Mouse (Mus musculus): ENCODE data around the gene Gnai1. TPM values are rescaled to one million over a fixed set of nuclear protein-coding genes. Genes with fewer than 3 reads are reported as not detected.

The Gnai1 gene
- total RNA-seq, 1 experiment from 2014 or later, result 1.2 TPM

- ATAC-seq (replicated peaks in 1 of 2; ENCODE audit: insufficient read depth in 1 of 2, low FRiP score in 2 of 2, low TSS enrichment in 1 of 2, low read depth in 1 of 2, poor library complexity in 2 of 2, severe bottlenecking in 2 of 2), result 0 out of 4 replicates have a peak, but pooled peaks of 1 of the 2 experiments have one; percentile 27
Observed at GRCm38 (mm10) chr5:18307229-18307804, 52.8 kb downstream of the Gnai1 start.

DNA sequence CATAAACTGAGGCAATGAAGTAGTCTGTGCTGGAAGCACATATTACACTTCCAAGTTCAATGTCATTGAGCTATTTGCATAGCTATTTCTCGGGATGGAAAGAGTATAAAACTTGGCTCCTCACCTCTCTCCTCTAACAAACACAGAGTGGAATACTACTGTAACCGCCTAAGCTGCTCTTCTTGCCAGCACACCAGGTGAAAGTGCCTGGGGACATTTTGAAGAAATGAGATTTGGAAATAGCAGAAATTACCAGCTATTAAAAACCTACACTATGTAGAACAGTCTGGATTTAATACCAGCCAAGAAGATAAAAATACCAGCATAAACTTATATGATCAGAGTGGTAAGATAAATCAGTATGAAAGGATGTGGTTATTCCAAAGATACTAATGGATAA is 63.6 kb downstream of the Gnai1 start:
- no peak for ATAC-seq (replicated peaks in 1 of 2; ENCODE audit: insufficient read depth in 1 of 2, low FRiP score in 2 of 2, low TSS enrichment in 1 of 2, low read depth in 1 of 2, poor library complexity in 2 of 2, severe bottlenecking in 2 of 2)

- ATAC-seq (replicated peaks in 1 of 2; ENCODE audit: insufficient read depth in 1 of 2, low FRiP score in 2 of 2, low TSS enrichment in 1 of 2, low read depth in 1 of 2, poor library complexity in 2 of 2, severe bottlenecking in 2 of 2), result no peak
Observed at GRCm38 (mm10) chr5:18292744-18293143, 67.4 kb downstream of the Gnai1 start.

DNA sequence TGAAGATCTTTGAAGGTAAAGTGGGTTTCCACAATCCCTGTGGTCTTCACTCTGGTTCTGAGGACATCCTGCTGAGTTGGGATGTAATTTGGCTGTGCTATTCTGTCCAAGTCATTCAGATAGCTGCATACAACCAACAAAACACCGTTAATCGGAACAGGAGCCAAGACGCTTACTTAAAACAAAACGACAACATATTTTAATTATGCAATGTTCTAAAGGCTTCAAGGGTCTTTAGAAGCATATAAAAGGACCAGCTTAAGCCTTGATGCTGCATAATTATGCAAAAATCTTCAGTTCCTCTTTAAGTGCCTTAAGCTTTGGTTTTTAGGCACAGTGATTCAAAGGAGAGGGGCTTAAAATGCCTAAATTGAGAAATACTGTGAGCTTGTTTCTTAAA is 70.6 kb downstream of the Gnai1 start:
- no peak for ATAC-seq (replicated peaks in 1 of 2; ENCODE audit: insufficient read depth in 1 of 2, low FRiP score in 2 of 2, low TSS enrichment in 1 of 2, low read depth in 1 of 2, poor library complexity in 2 of 2, severe bottlenecking in 2 of 2)

GRCm38 (mm10) chr5:18288694-18289093 is 71.5 kb downstream of the Gnai1 start:
- ATAC-seq (replicated peaks in 1 of 2; ENCODE audit: insufficient read depth in 1 of 2, low FRiP score in 2 of 2, low TSS enrichment in 1 of 2, low read depth in 1 of 2, poor library complexity in 2 of 2, severe bottlenecking in 2 of 2), result no peak

DNA sequence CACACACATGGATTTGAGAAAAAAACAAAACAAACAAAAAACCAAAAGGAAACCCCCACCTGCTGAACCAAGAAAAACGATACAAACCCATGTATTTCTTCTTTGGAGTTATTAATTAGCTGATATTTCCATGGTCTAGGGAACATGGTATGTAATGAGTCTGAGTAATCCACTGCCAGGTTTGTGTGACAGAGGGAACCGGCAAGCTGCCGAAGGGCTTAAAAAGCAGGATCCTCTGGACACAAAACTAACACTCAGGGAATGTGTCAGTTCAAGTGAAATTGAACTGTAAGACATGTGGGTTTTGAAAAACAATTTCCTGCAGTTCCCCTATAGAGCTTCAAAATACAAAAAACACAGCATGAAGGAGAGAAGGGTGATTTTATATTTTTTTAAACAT is 72.1 kb downstream of the Gnai1 start:
- no peak for ATAC-seq (replicated peaks in 1 of 2; ENCODE audit: insufficient read depth in 1 of 2, low FRiP score in 2 of 2, low TSS enrichment in 1 of 2, low read depth in 1 of 2, poor library complexity in 2 of 2, severe bottlenecking in 2 of 2)

DNA sequence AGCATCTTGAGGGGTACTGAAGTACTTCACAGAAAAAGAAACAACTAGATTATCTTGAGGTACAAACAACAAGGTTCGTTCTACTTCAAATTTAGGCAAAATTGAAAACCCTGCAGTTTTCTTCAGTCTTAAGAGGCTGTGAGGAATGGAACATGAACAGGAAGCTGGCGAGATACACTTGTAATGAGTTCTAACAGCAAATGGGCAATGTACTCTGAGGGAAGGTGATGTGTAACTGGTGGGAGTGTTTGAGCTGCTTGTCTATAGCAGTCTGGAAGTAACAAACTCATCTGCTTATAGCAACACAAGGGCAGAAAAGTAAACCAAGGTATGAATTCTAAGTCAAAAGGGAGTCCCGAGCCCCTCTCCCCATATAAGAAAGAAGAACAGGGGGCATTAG is 78.1 kb downstream of the Gnai1 start:
- ATAC-seq (replicated peaks in 1 of 2; ENCODE audit: insufficient read depth in 1 of 2, low FRiP score in 2 of 2, low TSS enrichment in 1 of 2, low read depth in 1 of 2, poor library complexity in 2 of 2, severe bottlenecking in 2 of 2), result no peak

DNA sequence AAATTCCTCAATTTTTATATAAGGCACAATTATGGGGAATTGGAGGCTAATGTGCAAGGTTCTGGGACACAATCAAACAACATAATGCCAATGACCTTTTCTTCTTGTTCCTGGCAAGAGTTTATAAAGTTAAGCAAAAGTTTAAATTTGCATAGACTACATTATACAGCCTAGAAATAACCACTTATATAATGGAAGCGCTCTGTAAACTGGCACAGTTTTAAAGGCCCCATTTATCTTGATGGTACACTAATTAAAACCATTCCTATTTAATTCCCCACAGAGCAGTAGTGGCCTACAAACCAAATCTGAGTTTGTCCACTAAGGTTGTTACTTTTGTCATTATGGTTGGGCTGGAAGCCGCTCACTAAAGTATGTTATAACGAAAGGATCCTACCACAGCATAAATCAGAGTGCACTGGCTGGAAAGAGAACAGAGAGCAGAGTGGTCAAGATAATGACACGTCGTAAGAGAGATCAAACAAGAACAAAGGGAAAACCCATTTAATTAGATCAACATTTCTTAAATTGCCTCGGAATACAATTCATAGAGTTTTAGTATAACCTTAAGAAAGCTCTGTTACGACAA is 85.7 kb downstream of the Gnai1 start:
- ATAC-seq (replicated peaks in 1 of 2; ENCODE audit: insufficient read depth in 1 of 2, low FRiP score in 2 of 2, low TSS enrichment in 1 of 2, low read depth in 1 of 2, poor library complexity in 2 of 2, severe bottlenecking in 2 of 2), result no peak

GRCm38 (mm10) chr5:18273291-18274284 is 86.6 kb downstream of the Gnai1 start:
- ATAC-seq (replicated peaks in 1 of 2; ENCODE audit: insufficient read depth in 1 of 2, low FRiP score in 2 of 2, low TSS enrichment in 1 of 2, low read depth in 1 of 2, poor library complexity in 2 of 2, severe bottlenecking in 2 of 2), result no peak

- no peak for ATAC-seq (replicated peaks in 1 of 2; ENCODE audit: insufficient read depth in 1 of 2, low FRiP score in 2 of 2, low TSS enrichment in 1 of 2, low read depth in 1 of 2, poor library complexity in 2 of 2, severe bottlenecking in 2 of 2)
Observed at GRCm38 (mm10) chr5:18250379-18251017, 109.7 kb downstream of the Gnai1 start.

DNA sequence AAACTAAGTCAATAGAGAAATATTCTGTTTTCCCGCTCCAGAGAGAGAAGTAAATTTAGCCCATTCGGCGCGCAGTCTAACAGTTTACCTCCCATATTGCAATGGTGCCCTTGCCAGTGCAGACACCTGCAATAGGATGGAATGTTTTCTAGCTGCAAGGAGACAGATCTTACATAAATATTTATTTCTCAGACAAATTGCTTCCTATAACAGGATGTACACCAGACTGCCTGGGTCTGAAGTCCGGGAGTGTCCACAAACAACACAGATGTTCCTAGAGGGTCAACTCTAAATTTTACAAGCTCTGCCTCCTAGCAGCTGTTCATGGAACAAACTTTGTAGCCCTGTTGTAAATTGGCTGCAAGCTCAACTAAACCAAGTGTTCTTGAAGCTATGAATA is 111.0 kb downstream of the Gnai1 start:
- ATAC-seq (replicated peaks in 1 of 2; ENCODE audit: insufficient read depth in 1 of 2, low FRiP score in 2 of 2, low TSS enrichment in 1 of 2, low read depth in 1 of 2, poor library complexity in 2 of 2, severe bottlenecking in 2 of 2), result no peak

DNA sequence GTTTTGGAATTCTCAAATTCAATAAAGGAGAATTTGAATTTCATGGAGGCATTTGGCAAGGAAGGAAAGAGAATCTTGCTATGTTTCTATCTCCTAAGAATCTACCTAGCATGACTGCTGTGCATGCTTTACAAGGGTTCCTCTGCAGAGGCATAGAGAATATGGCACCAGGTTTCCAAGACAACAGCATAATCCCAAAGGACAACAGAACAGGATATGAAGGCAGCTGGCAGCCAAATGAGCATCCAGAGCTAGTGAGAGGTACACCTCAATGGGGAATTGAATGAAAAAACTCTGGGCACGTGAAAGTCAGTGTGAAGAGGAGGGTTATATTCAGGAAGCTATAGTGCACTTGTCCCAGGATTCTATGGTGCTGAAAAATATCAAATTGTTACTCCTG is 130.8 kb downstream of the Gnai1 start:
- no peak for ATAC-seq (replicated peaks in 1 of 2; ENCODE audit: insufficient read depth in 1 of 2, low FRiP score in 2 of 2, low TSS enrichment in 1 of 2, low read depth in 1 of 2, poor library complexity in 2 of 2, severe bottlenecking in 2 of 2)

DNA sequence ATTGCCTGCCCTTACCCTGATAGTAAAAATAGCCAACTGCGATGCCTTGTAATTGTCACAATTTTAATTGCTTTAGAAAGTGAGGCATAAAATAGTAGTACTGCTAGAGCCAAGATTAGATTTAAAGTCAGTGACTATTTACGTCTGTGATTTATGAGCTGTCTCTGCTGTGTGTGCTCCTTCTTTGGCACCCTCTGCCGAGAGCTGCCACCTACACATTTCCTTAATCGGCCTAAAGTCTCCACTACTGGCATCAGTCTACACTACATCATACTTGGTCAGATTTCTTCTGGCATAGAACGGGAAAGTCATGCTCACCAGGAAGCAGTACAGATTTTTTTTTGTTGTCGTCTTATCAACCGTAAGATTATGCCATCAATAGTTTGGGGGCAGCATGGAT is 131.3 kb downstream of the Gnai1 start:
- no peak for ATAC-seq (replicated peaks in 1 of 2; ENCODE audit: insufficient read depth in 1 of 2, low FRiP score in 2 of 2, low TSS enrichment in 1 of 2, low read depth in 1 of 2, poor library complexity in 2 of 2, severe bottlenecking in 2 of 2)

DNA sequence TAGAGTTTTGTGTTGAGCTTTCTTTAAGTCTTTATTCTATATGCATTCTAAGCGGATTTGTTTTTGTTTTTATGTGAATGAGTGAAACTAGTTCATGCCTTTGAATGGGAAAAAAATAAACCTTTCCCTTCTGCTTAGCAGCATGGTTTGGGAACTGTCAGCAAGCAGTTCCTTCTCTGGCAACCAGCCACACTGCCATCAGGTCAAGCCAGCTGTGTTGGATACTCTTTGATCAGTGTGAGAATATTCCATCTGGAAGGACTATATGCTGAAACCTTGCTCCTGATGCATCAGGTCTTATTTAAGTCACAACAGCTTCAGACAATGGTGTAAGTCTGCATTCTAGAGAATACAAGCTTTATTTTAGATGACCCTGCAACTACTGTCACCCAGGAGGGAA is 139.3 kb downstream of the Gnai1 start:
- ATAC-seq (replicated peaks in 1 of 2; ENCODE audit: insufficient read depth in 1 of 2, low FRiP score in 2 of 2, low TSS enrichment in 1 of 2, low read depth in 1 of 2, poor library complexity in 2 of 2, severe bottlenecking in 2 of 2), result no peak

GRCm38 (mm10) chr5:18218292-18218691 is 141.9 kb downstream of the Gnai1 start:
- no peak for ATAC-seq (replicated peaks in 1 of 2; ENCODE audit: insufficient read depth in 1 of 2, low FRiP score in 2 of 2, low TSS enrichment in 1 of 2, low read depth in 1 of 2, poor library complexity in 2 of 2, severe bottlenecking in 2 of 2)

DNA sequence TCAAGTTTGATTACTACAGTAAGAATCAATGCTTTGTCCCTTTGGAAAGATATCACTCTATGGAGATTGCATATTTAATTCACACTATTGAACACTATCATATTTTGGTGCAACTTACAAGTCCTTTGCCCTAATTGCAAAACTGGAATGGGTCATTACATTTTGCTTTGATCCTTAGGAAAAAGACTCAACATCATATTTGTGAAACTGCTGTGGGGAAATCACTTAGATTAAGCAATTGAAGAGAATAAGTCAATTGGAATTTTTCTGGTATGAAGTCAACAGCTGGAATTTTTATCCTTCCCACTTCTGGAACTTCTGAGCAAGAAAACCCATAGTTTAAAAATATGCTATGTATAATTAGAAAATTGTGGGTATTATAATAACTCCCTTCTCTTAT is 142.3 kb downstream of the Gnai1 start:
- ATAC-seq (replicated peaks in 1 of 2; ENCODE audit: insufficient read depth in 1 of 2, low FRiP score in 2 of 2, low TSS enrichment in 1 of 2, low read depth in 1 of 2, poor library complexity in 2 of 2, severe bottlenecking in 2 of 2), result no peak
